Mouse (Mus musculus): Measurements from ENCODE around the gene Kdm6b. TPM values are rescaled to one million over a fixed set of nuclear protein-coding genes. Genes with fewer than 3 reads are reported as not detected.

Gene Kdm6b
- total and polyA plus RNA-seq, 3 experiments: 0.66 to 7.2 (median 5.7) TPM

DNA sequence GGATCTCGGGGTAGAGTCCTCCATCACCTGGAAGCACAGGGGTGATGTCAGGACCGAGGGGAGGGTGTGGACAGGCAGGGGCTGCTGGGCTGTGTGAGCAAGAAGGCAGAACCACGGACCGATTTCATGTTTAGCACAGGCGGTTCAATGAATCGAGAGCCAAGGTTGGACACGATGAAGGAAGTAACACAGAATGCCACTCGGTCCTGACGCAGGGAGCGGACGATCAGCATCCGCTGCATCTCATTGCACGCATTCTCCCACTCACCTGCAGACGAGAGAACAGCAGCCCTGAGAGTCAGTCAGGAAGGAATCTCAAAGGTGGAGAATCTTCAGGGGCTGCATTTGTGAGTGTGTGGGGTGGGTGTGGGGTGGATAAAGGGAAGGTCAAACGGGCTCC is 17.2 kb upstream of the Kdm6b start:
- Histone ChIP-seq H3K27ac (ENCODE audit: insufficient read depth, low read depth) (no peak overlapping the region), H3K4me3 (replicated peaks in 1 of 3; ENCODE audit: low read depth in 2 of 3, low read length in 2 of 3, poor library complexity in 1 of 3) (no peak overlapping the region), H3K4me1 (ENCODE audit: control insufficient read depth in 1 of 2, insufficient read depth in 2 of 2) (peaks cover 6 to 18% of the 10 kb centered on the region in 2 experiments), H3K79me2 (replicated peaks; ENCODE audit: control insufficient read depth, extremely low read depth, insufficient read depth, poor library complexity, severe bottlenecking) (no peaks in the 10 kb centered on the region), H3K36me3 (replicated peaks in 1 of 2; ENCODE audit: control insufficient read depth in 1 of 2, insufficient read depth in 1 of 2, low read length in 1 of 2) (no peaks in the 10 kb centered on the region), H3K27me3 (replicated peaks) (peaks cover 47% of the 10 kb centered on the region), H3K4me2 (ENCODE audit: insufficient read depth, low read depth, poor library complexity, severe bottlenecking) (no peak overlapping the region), H3K9me3 (replicated peaks; ENCODE audit: low read length) (no peaks in the 10 kb centered on the region), H3K9ac (ENCODE audit: insufficient read depth, low read depth) (no peak overlapping the region)
- dilution Hi-C loops (cut with MboI; ENCODE audit: extremely low pct_ligation_motif_present, extremely low pct_unique_long_range_greater_than_20kb, low sequenced_read_pairs): no loop called here
- in situ Hi-C loops (cut with MboI; ENCODE audit: low pct_ligation_motif_present, low pct_unique_long_range_greater_than_20kb, low sequenced_read_pairs): loop anchor here (5.0 kb wide), 1 partner anchor 33 kb away; the partner anchor contains the start of genes Cyb5d1, Naa38 and Tmem88
- no peak for DNase-seq (ENCODE audit: extremely low read depth)
- TF ChIP-seq CTCF (conservative IDR thresholded peaks at IDR 0.05 in 1 of 2, IDR thresholded peaks at IDR 0.05 in 1 of 2; ENCODE audit: low read depth in 2 of 2, low read length in 2 of 2): no peak
- no peak for TF ChIP-seq NELFE (IDR thresholded peaks at IDR 0.05; ENCODE audit: low read depth, low read length)
- TF ChIP-seq ZNF384 (IDR thresholded peaks at IDR 0.05; ENCODE audit: low read depth, low read length): no peak
- no peak for TF ChIP-seq MEF2A (IDR thresholded peaks at IDR 0.05; ENCODE audit: borderline replicate concordance, low read depth, low read length)
- TF ChIP-seq HCFC1 (IDR thresholded peaks at IDR 0.05; ENCODE audit: low read depth, low read length): no peak
- no peak for TF ChIP-seq E2F4 (IDR thresholded peaks at IDR 0.05; ENCODE audit: insufficient replicate concordance, low read depth, low read length)
- TF ChIP-seq ELF1 (IDR thresholded peaks at IDR 0.05; ENCODE audit: low read depth, low read length): no peak
- TF ChIP-seq IRF4 (IDR thresholded peaks at IDR 0.05; ENCODE audit: low read depth, low read length): no peak

DNA sequence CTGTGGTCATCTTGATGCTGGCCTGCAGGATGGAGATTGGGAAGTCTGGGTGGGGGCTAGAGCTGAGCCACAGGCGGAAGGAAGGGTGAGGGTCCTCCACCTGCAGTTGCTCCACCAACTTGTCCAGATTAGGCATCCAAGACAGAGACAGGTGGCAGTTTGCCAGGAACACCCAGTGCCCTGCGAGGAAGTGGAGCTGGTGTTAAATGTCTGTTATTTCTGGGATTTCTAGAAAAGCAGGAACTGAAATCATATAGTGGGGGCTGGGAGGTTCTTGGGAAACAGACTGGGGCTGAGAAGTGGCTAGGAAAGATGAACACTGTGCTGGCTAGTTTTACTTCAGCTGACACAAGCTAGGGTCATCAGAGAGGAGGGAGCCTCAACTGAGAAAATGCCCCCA is 15.8 kb upstream of the Kdm6b start:
- H3K4me2 ChIP-seq (ENCODE audit: insufficient read depth, low read depth, poor library complexity, severe bottlenecking): no peak overlapping the region
- H3K36me3 ChIP-seq (replicated peaks in 1 of 2; ENCODE audit: control insufficient read depth in 1 of 2, insufficient read depth in 1 of 2, low read length in 1 of 2): no peaks in the 10 kb centered on the region
- H3K4me1 ChIP-seq (ENCODE audit: control insufficient read depth in 1 of 2, insufficient read depth in 2 of 2): peaks cover 6 to 18% of the 10 kb centered on the region in 2 experiments
- in situ Hi-C loops (cut with MboI; ENCODE audit: low pct_ligation_motif_present, low pct_unique_long_range_greater_than_20kb, low sequenced_read_pairs): no loop called here
- H3K27ac ChIP-seq (ENCODE audit: insufficient read depth, low read depth): no peak overlapping the region
- H3K9me3 ChIP-seq (replicated peaks; ENCODE audit: low read length): no peaks in the 10 kb centered on the region
- H3K9ac ChIP-seq (ENCODE audit: insufficient read depth, low read depth): no peak overlapping the region
- H3K27me3 ChIP-seq (replicated peaks): peaks cover 45% of the 10 kb centered on the region
- TF ChIP-seq EP300 (IDR thresholded peaks at IDR 0.05; ENCODE audit: low read length) (no peak), TBP (conservative IDR thresholded peaks at IDR 0.05; ENCODE audit: low read depth, low read length) (no peak), NRF1 (IDR thresholded peaks at IDR 0.05; ENCODE audit: low read depth, low read length) (no peak), IRF4 (IDR thresholded peaks at IDR 0.05; ENCODE audit: low read depth, low read length) (no peak), MAX (IDR thresholded peaks at IDR 0.05; ENCODE audit: low read length) (no peak), KAT2A (IDR thresholded peaks at IDR 0.05; ENCODE audit: insufficient replicate concordance, low read length) (no peak), ZKSCAN1 (IDR thresholded peaks at IDR 0.05; ENCODE audit: borderline replicate concordance, low read depth, low read length) (no peak), MXI1 (IDR thresholded peaks at IDR 0.05; ENCODE audit: low read depth, low read length) (no peak), MEF2A (IDR thresholded peaks at IDR 0.05; ENCODE audit: borderline replicate concordance, low read depth, low read length) (no peak), SMC3 (IDR thresholded peaks at IDR 0.05; ENCODE audit: low read depth, low read length) (no peak), POLR2A (IDR thresholded peaks at IDR 0.05; ENCODE audit: low read depth, low read length) (no peak), BHLHE40 (IDR thresholded peaks at IDR 0.05; ENCODE audit: low read depth, low read length) (no peak), JUND (conservative IDR thresholded peaks at IDR 0.05; ENCODE audit: low read depth, low read length) (no peak), USF2 (conservative IDR thresholded peaks at IDR 0.05; ENCODE audit: low read depth, low read length) (no peak), NELFE (IDR thresholded peaks at IDR 0.05; ENCODE audit: low read depth, low read length) (no peak), RAD21 (IDR thresholded peaks at IDR 0.05; ENCODE audit: low read depth, low read length) (no peak), CHD2 (IDR thresholded peaks at IDR 0.05; ENCODE audit: low read length) (no peak), POLR2AphosphoS2 (IDR thresholded peaks at IDR 0.05; ENCODE audit: low read depth, low read length) (no peak)
- dilution Hi-C loops (cut with MboI; ENCODE audit: extremely low pct_ligation_motif_present, extremely low pct_unique_long_range_greater_than_20kb, low sequenced_read_pairs): no loop called here
- no peaks in the 10 kb centered on the region for H3K79me2 ChIP-seq (replicated peaks; ENCODE audit: control insufficient read depth, extremely low read depth, insufficient read depth, poor library complexity, severe bottlenecking)
- H3K4me3 ChIP-seq (replicated peaks in 1 of 3; ENCODE audit: low read depth in 2 of 3, low read length in 2 of 3, poor library complexity in 1 of 3): no peak overlapping the region
- no peak for DNase-seq (ENCODE audit: extremely low read depth)
